In the genomic region with DNA sequence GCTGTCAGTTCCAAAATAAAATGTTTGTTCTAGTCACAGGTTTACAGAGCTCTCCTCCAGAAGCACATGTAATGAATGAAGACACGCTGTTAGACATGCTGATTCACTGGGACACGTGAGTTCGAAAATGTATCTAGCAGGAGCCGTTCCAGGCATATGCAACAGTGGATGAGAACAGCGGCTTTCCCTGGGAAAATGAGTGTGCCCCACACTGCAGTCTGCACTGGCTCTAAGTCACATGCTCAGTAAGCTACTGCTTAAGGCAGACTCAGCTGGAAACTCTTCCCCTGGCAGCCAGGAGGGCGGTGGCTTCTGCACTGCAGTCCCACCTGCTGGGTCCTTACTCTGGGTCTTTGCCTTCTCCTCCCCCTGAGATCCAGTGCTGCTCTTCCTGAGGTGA, we compare ENCODE assay signal across 9 mouse cellular contexts.
A peak's percentile ranks its signal among the peaks of the same experiment; 100 is the strongest.
DNase-seq lines count a peak whose midpoint lies in the region; ATAC-seq and TF ChIP-seq lines count a peak whose summit lies in the region.
"Had no signal": no experiment of that assay in that cellular context is flagged by ENCODE, and none has a peak within 500 bp of the region (broad histone marks: within the 10 kb centered on the region; RNA-seq: fewer than 3 reads in every experiment).

No protein-coding gene starts in this region.

- H3K4me1 ChIP-seq in midbrain, embryonic 10.5 days, result peaks cover 43% of the 10 kb centered on the region
- H3K4me1 ChIP-seq in midbrain, postnatal 0 days (ENCODE audit: insufficient read depth, low read length), result peaks cover 3% of the 10 kb centered on the region; the same call in 1 of the 2 replicates
- H3K4me1 ChIP-seq in embryonic facial prominence, embryonic 12.5 days, result peaks cover 31% of the 10 kb centered on the region
- H3K4me1 ChIP-seq in hindbrain, embryonic 16.5 days (ENCODE audit: control insufficient read depth, insufficient read depth, low read depth, low read length), result peaks cover 17% of the 10 kb centered on the region

- H3K4me2 ChIP-seq in midbrain, postnatal 0 days (ENCODE audit: low read depth, low read length, poor library complexity, severe bottlenecking), result no peak overlapping the region
- no peak overlapping the region for H3K4me2 ChIP-seq in embryonic facial prominence, embryonic 12.5 days (replicated peaks)
- H3K4me2 ChIP-seq in hindbrain, embryonic 16.5 days (ENCODE audit: low read length), result no peak overlapping the region
- H3K4me2 ChIP-seq: neural tube, embryonic 12.5 days had no signal

- no peak overlapping the region for H3K9ac ChIP-seq in midbrain, postnatal 0 days (replicated peaks; ENCODE audit: low read length, poor library complexity, severe bottlenecking)
- no peak overlapping the region for H3K9ac ChIP-seq in embryonic facial prominence, embryonic 12.5 days
- no peak overlapping the region for H3K9ac ChIP-seq in hindbrain, embryonic 16.5 days (ENCODE audit: low read depth, low read length)
- H3K9ac ChIP-seq: neural tube, embryonic 12.5 days had no signal

- 45% methylated on average over 6 of the region's 6 CpGs for WGBS in midbrain, embryonic 10.5 days
- 11% methylated on average over 6 of the region's 6 CpGs for WGBS in midbrain, postnatal 0 days
- 35% methylated on average over 6 of the region's 6 CpGs for WGBS in embryonic facial prominence, embryonic 12.5 days
- WGBS in hindbrain, embryonic 16.5 days, result 13% methylated on average over 6 of the region's 6 CpGs

- H3K9me3 ChIP-seq in midbrain, embryonic 10.5 days (replicated peaks), result no peaks in the 10 kb centered on the region
- no peaks in the 10 kb centered on the region for H3K9me3 ChIP-seq in midbrain, postnatal 0 days (ENCODE audit: low read length)
- no peaks in the 10 kb centered on the region for H3K9me3 ChIP-seq in embryonic facial prominence, embryonic 12.5 days
- no peaks in the 10 kb centered on the region for H3K9me3 ChIP-seq in hindbrain, embryonic 16.5 days (ENCODE audit: control insufficient read depth, low read length)
- H3K9me3 ChIP-seq: neural tube, embryonic 12.5 days had no signal

- H3K27ac ChIP-seq in midbrain, embryonic 10.5 days (replicated peaks), result peak overlapping the region; percentile 63
- no peak overlapping the region for H3K27ac ChIP-seq in midbrain, postnatal 0 days (ENCODE audit: low read depth, low read length)
- no peak overlapping the region for H3K27ac ChIP-seq in embryonic facial prominence, embryonic 12.5 days
- H3K27ac ChIP-seq in hindbrain, embryonic 16.5 days (ENCODE audit: low read depth, low read length), result peak overlapping the region; percentile 27; the same call in 1 of the 2 replicates
- H3K27ac ChIP-seq: neural tube, embryonic 12.5 days had no signal

- no peak for ATAC-seq in midbrain, postnatal 0 days (ENCODE audit: low FRiP score)
- ATAC-seq in embryonic facial prominence, embryonic 12.5 days (ENCODE audit: insufficient number of reproducible peaks, insufficient read depth, low FRiP score, low TSS enrichment), result 0 out of 2 replicates have a peak, but pooled peaks have one; percentile 39
- ATAC-seq in hindbrain, embryonic 16.5 days, result peak; percentile 49; the same call in 1 of the 2 replicates
- no peak for ATAC-seq in inflammation-experienced regulatory T-cells, adult 6 months

- no peak for TF ChIP-seq CTCF in midbrain, postnatal 0 days (IDR thresholded peaks at IDR 0.05)

- DNase-seq in midbrain, embryonic 10.5 days (ENCODE audit: low spot score), result no peak
- DNase-seq in midbrain, postnatal 0 days (ENCODE audit: low spot score), result no peak
- peak; percentile 31 for DNase-seq in right cerebral cortex, postnatal 14 days
- no peak for DNase-seq in lung, postnatal 10 days
- DNase-seq in ovary, postnatal 10 days (ENCODE audit: low spot score), result no peak

- no peaks in the 10 kb centered on the region for H3K36me3 ChIP-seq in midbrain, embryonic 10.5 days
- H3K36me3 ChIP-seq in midbrain, postnatal 0 days (ENCODE audit: insufficient read depth, low read length), result no peaks in the 10 kb centered on the region
- 0 out of 2 replicates have a peak, but pooled peaks cover 3% of the 10 kb centered on the region for H3K36me3 ChIP-seq in embryonic facial prominence, embryonic 12.5 days
- no peaks in the 10 kb centered on the region for H3K36me3 ChIP-seq in hindbrain, embryonic 16.5 days (ENCODE audit: control insufficient read depth, insufficient read depth, low read length)
- H3K36me3 ChIP-seq: neural tube, embryonic 12.5 days had no signal

- H3K4me3 ChIP-seq in midbrain, embryonic 10.5 days, result no peak overlapping the region
- no peak overlapping the region for H3K4me3 ChIP-seq in midbrain, postnatal 0 days (ENCODE audit: low read depth, low read length)
- no peak overlapping the region for H3K4me3 ChIP-seq in embryonic facial prominence, embryonic 12.5 days
- no peak overlapping the region for H3K4me3 ChIP-seq in hindbrain, embryonic 16.5 days (ENCODE audit: low read length)
- H3K4me3 ChIP-seq: neural tube, embryonic 12.5 days had no signal

- H3K27me3 ChIP-seq in midbrain, embryonic 10.5 days (ENCODE audit: low read depth, poor library complexity, severe bottlenecking), result 0 out of 2 replicates have a peak, but pooled peaks cover 3% of the 10 kb centered on the region
- no peaks in the 10 kb centered on the region for H3K27me3 ChIP-seq in midbrain, postnatal 0 days (ENCODE audit: insufficient read depth, low read length)
- no peaks in the 10 kb centered on the region for H3K27me3 ChIP-seq in embryonic facial prominence, embryonic 12.5 days
- H3K27me3 ChIP-seq in hindbrain, embryonic 16.5 days (replicated peaks; ENCODE audit: control insufficient read depth, insufficient read depth, low read length), result no peaks in the 10 kb centered on the region
- H3K27me3 ChIP-seq: neural tube, embryonic 12.5 days had no signal

Comparison
In these comparisons a context has a peak if more than half of its experiments do, and no peak if none do; other contexts are left out.
1. H3K27ac ChIP-seq: peak in midbrain, embryonic 10.5 days (single experiment) and hindbrain, embryonic 16.5 days (single experiment); none in midbrain, postnatal 0 days (single experiment) and embryonic facial prominence, embryonic 12.5 days (single experiment).
2. ATAC-seq: peak in embryonic facial prominence, embryonic 12.5 days (single experiment) and hindbrain, embryonic 16.5 days (single experiment); none in midbrain, postnatal 0 days (single experiment) and inflammation-experienced regulatory T-cells, adult 6 months (single experiment).